Mouse (Mus musculus) heart, adult 2 months (tissue): ENCODE results near the gene Snapin. TPM values are rescaled to one million over a fixed set of nuclear protein-coding genes. Genes with fewer than 3 reads are reported as not detected.

ENCODE experiments used
- DNase-seq, 2 experiments: peaks; one replicate each; pipeline ENCODE4 v3.0.0; 2021
- H3K27ac ChIP-seq: fragments of 200-600 bp; 2 replicates; pipeline ENCODE4 v1.8.1; 2022
- H3K27me3 ChIP-seq: fragments of 200-500 bp; 2 replicates; pipeline ENCODE4 v1.6.1; 2012; ENCODE audit warnings: mild to moderate bottlenecking, low read length, inconsistent platforms, mixed read lengths; ENCODE audit not compliant: control insufficient read depth, insufficient read depth
- H3K36me3 ChIP-seq: fragments of 200-500 bp; 2 replicates; pipeline ENCODE4 v1.6.1; 2012; ENCODE audit warnings: low read length, inconsistent platforms; ENCODE audit not compliant: control insufficient read depth, insufficient read depth
- H3K4me1 ChIP-seq: fragments of 200-500 bp; 2 replicates; pipeline ENCODE4 v1.6.1; 2011; ENCODE audit warnings: low read length; ENCODE audit not compliant: control insufficient read depth, insufficient read depth
- H3K4me3 ChIP-seq: fragments of 200-600 bp; 2 replicates; pipeline ENCODE4 v1.8.1; 2022
- H3K79me2 ChIP-seq: fragments of 200-500 bp; replicated peaks from 2 replicates; pipeline ENCODE4 v1.6.1; 2012; ENCODE audit warnings: mild to moderate bottlenecking, inconsistent platforms, low read length, moderate library complexity, mixed read lengths; ENCODE audit not compliant: control insufficient read depth, insufficient read depth
- H3K9ac ChIP-seq: fragments of 200-500 bp; 2 replicates; pipeline ENCODE4 v1.6.1; 2012; ENCODE audit warnings: low read depth, mild to moderate bottlenecking, control low read depth, inconsistent platforms, low read length, mixed read lengths
- CTCF ChIP-seq: fragments of 200-600 bp; IDR thresholded peaks from 2 replicates; pipeline ENCODE4 v1.8.1; 2022; ENCODE audit warnings: antibody characterized with exemption, mild to moderate bottlenecking, moderate library complexity
- EP300 ChIP-seq: fragments of 200-500 bp; IDR thresholded peaks from 2 replicates; pipeline ENCODE4 v1.6.1; 2011; ENCODE audit warnings: low read depth, low read length, control low read depth; ENCODE audit not compliant: insufficient read depth
- POLR2A ChIP-seq: fragments of 200-500 bp; IDR thresholded peaks from 2 replicates; pipeline ENCODE4 v1.6.1; 2011; ENCODE audit warnings: mild to moderate bottlenecking, low read depth, low read length, control low read depth; ENCODE audit not compliant: insufficient read depth
- WGBS: fragments of 180-500 bp; shearing (Covaris S2); methylation state at CpG from one replicate; pipeline ENCODE4 v1.1.7; 2018; 5-methylcytosine and 5-hydroxymethylcytosine counted together
- intact Hi-C: fragments of 180-260 bp; cut with DNase I; formaldehyde crosslinking; loops from one replicate; pipeline ENCODE4 v1.15.1; 2025
- polyA plus RNA-seq: library from polyadenylated mRNA; depleted of rRNA; stranded (reverse); fragments of >200 nt; gene quantifications from 2 replicates; pipeline ENCODE4 v1.2.3, GENCODE M21; 2012
- total RNA-seq, 2 experiments: library from RNA; stranded (reverse); gene quantifications; 2 replicates each; pipeline ENCODE4 v1.2.3; 2021

The Snapin gene
- total and polyA plus RNA-seq, 3 experiments: 50.7 to 71.3 (median 60.0) TPM

DNA sequence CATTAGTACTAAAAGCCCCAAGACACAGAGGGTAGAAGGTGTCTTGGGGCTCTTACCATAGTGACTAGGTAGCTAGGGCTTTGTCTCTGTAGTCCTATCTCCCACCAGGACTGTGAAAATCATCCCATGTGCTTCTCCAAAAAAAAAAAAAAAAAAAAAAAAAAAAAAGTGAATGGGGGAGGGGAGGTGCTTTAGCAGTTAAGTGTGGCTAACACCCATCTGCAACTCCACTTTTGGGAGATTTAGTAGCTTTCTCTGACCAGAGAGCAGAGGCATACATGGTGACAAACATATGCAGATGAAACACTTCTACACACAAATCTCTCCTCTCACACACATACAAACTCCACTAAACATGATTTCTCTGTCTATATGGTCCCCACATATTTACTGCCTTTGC is 6.8 kb upstream of the Snapin start:
- no peak for DNase-seq
- Histone ChIP-seq H3K4me3 (no peak overlapping the region), H3K4me1 (no peaks in the 10 kb centered on the region), H3K27me3 (no peaks in the 10 kb centered on the region), H3K27ac (no peak overlapping the region), H3K79me2 (0 out of 2 replicates have a peak, but pooled peaks cover 1% of the 10 kb centered on the region), H3K9ac (no peak overlapping the region), H3K36me3 (peaks cover 18% of the 10 kb centered on the region)
- intact Hi-C loops: no loop called here
- no peak for TF ChIP-seq EP300
- no peak for TF ChIP-seq POLR2A
- no peak for TF ChIP-seq CTCF

DNA sequence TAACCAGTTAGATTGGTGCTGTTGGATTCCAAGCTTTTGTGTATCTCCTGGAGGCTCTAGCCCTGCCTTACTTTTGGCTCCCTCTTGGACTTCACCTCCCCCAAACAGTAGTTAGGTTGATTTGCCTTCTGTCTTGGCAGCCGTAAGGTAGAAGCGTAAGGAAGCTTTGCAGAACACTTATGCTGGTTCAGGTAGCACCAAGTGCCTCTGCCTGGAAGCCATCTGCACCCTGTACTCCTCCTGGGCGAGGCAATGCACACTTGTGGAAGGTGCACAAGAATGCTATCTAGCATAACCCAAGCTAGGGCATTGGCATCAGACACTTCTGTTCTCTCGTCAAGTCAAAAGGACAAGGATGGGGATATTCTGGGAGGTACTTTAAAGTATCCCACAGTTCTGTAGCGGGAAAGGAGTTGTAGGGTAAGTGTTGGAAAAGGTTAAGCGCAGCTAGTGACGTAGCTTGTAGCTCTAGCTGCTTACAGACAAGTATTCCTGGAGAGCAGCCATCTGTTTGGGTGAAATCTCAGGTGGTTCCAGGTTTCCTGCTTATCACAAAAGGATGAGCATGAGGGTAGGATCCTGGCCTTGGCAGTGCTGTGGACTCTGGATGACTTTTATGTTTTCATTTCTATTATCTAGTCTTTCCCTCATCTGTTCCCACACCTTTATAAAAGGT is 5.2 kb upstream of the Snapin start:
- no peaks in the 10 kb centered on the region for H3K79me2 ChIP-seq
- no peaks in the 10 kb centered on the region for H3K27me3 ChIP-seq
- H3K36me3 ChIP-seq: peaks cover 7% of the 10 kb centered on the region
- TF ChIP-seq EP300 (no peak), POLR2A (peak; percentile 8; the same call in 1 of the 2 replicates)
- 83% methylated on average over 7 of the region's 7 CpGs for WGBS
- no peak overlapping the region for H3K4me3 ChIP-seq
- no peak overlapping the region for H3K9ac ChIP-seq
- no peak overlapping the region for H3K27ac ChIP-seq
- H3K4me1 ChIP-seq: no peaks in the 10 kb centered on the region
- DNase-seq: no peak
- intact Hi-C loops: no loop called here

DNA sequence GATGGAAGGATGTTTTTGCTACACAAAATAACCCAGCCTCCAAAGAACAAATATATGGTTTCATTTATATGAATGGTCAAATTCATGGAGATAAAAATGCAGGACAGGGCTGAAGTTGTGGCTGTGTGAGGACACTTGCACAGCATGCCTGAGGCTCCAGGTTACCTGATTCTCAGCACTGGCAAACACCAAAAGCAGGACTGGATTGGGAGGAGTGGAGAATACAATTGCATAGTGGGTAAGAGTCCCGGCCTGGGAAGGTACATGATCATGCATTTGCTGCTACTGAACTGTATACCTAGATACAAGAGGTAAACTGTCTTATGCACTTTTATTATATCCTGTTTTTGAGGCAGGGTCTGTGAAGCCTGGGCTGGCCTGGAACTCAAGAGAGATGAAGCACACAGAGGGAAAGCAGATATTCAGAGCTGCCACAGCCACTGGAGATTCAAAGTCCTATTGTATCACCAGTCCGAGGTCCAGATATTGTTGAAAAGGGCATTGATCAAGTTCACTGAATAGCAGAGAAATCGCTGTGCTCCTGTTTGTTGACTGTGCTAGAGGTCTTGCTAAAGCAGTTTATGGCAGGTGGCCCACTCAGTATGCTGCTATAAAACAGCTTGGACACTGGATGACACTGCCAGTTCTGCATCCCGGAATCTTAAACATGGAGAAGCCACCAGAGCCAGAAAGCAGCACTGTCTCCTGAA is 3.2 kb upstream of the Snapin start:
- intact Hi-C loops: loop anchor here (1.0 to 5.0 kb wide), 2 partner anchors 93 to 158 kb away; no protein-coding TSS in a partner anchor
- Histone ChIP-seq H3K27me3 (no peaks in the 10 kb centered on the region), H3K36me3 (peaks cover 7% of the 10 kb centered on the region), H3K79me2 (no peaks in the 10 kb centered on the region), H3K9ac (no peak overlapping the region), H3K4me3 (no peak overlapping the region), H3K4me1 (peaks cover 1% of the 10 kb centered on the region), H3K27ac (no peak overlapping the region)
- 69% methylated on average over 4 of the region's 4 CpGs for WGBS
- TF ChIP-seq POLR2A (no peak), CTCF (no peak)
- DNase-seq: no peak

DNA sequence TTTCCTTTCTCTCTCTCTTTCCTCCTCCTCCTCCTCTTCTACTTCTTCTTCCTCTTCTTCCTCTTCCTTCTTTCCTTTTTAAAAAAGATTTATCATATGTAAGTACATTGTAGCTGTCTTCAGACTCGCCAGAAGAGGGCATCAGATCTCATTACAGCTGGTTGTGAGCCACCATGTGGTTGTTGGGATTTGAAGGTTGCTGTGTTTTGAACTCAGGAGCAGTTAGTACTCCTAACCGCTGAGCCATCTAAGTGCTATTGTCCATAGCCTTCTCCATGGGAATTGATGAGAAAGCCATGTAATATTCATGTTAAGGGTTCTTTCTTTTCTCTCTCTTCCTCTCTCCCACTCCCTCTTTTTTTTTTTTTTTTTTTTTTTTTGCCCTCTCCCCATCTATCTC is 517 bp upstream of the Snapin start:
- WGBS: 34% methylated on average over 2 of the region's 2 CpGs
- H3K9ac ChIP-seq: no peak overlapping the region
- peak in 1 of 2 experiments; percentile 32 for DNase-seq
- peaks cover 1% of the 10 kb centered on the region for H3K4me1 ChIP-seq
- H3K27ac ChIP-seq: no peak overlapping the region; the same call in 1 of the 2 replicates
- no peaks in the 10 kb centered on the region for H3K79me2 ChIP-seq
- TF ChIP-seq POLR2A: no peak
- peak; percentile 42 for TF ChIP-seq CTCF
- H3K27me3 ChIP-seq: no peaks in the 10 kb centered on the region
- no peak overlapping the region for H3K4me3 ChIP-seq
- intact Hi-C loops: loop anchor here (1.0 to 5.0 kb wide), 4 partner anchors 17 to 162 kb away; partner anchors contain the start of gene Chtop
- peaks cover 2% of the 10 kb centered on the region for H3K36me3 ChIP-seq

DNA sequence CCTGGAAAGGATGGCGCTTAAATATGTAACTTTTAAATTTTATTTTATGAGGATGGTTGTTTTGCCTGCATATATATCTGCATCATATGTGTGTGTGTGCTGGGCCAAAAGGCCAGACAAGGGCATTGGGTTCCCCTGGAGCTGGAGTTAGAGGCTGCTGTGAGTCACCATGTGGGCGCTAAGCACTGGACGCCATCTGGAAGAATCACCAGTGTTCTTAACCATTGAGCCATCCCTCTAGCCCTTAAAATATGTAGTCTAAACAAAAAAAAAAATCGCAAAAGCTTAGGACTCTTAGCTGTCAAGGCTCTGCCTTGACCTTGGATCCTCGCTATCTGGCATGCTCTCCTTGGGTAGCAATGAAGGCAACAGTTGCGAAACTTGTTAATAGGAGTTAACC is 2.3 kb downstream of the Snapin start:
- peaks cover 4% of the 10 kb centered on the region for H3K36me3 ChIP-seq
- no peak overlapping the region for H3K4me3 ChIP-seq
- 84% methylated on average over 6 of the region's 6 CpGs for WGBS
- no peak for DNase-seq
- intact Hi-C loops: no loop called here
- H3K9ac ChIP-seq: no peak overlapping the region
- H3K4me1 ChIP-seq: peaks cover 1% of the 10 kb centered on the region
- H3K27ac ChIP-seq: no peak overlapping the region
- H3K79me2 ChIP-seq: no peaks in the 10 kb centered on the region
- TF ChIP-seq POLR2A (no peak), CTCF (no peak), EP300 (no peak)
- no peaks in the 10 kb centered on the region for H3K27me3 ChIP-seq

DNA sequence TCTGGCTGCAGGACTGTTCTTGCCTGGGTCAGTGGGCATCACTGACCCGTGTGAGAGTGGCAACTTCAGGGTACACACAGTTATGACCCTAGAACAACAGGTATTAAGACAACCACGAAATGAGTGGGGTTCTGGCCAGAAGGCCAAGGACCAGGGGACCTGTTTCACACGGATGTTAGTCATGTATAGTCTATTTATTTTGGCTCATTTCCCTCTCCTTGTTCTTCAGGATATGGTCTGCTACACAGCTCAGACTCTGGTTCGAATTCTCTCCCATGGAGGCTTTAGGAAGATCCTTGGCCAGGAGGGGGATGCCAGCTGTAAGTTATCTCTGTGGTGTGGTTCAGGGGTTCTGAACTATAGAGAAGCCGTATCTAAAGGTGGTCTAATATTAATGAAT is 3.8 kb downstream of the Snapin start:
- Histone ChIP-seq H3K27me3 (no peaks in the 10 kb centered on the region), H3K4me1 (peaks cover 1% of the 10 kb centered on the region), H3K79me2 (no peaks in the 10 kb centered on the region), H3K27ac (no peak overlapping the region), H3K9ac (no peak overlapping the region), H3K36me3 (peaks cover 4% of the 10 kb centered on the region), H3K4me3 (no peak overlapping the region)
- intact Hi-C loops: no loop called here
- TF ChIP-seq POLR2A (no peak), EP300 (no peak), CTCF (no peak)
- DNase-seq: no peak
- WGBS: 47% methylated on average over 5 of the region's 5 CpGs
